Mouse (Mus musculus): ENCODE data around the gene Cd6.

DNA sequence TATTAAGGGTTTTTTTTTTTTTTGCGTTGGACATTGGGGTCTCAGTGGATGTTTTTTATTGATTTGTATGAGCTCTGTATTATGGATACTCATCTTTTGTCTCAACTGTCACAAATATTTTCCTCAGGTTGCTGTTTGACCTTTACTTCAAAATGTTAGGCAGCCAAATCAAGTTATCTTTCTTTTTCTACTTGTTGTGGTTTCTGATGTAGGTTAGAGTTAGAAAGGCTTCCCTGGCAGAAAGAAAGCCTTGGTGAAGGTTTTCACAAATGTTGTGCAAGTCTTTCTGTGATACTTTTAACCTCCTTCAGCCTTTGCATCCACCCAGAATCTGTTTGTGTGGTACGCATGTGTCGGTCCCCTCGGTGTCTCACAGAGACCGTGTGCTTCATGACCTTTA is 77.2 kb downstream of the Cd6 start:
- TF ChIP-seq POLR2AphosphoS2 (IDR thresholded peaks at IDR 0.05; ENCODE audit: low read depth, low read length) (no peak), CHD1 (IDR thresholded peaks at IDR 0.05; ENCODE audit: low read depth, low read length) (no peak), CTCF (conservative IDR thresholded peaks at IDR 0.05 in 1 of 2, IDR thresholded peaks at IDR 0.05 in 1 of 2; ENCODE audit: low read depth in 2 of 2, low read length in 2 of 2) (no peak), ETS1 (conservative IDR thresholded peaks at IDR 0.05; ENCODE audit: low read depth, low read length) (no peak), USF2 (conservative IDR thresholded peaks at IDR 0.05; ENCODE audit: low read depth, low read length) (no peak), RAD21 (IDR thresholded peaks at IDR 0.05; ENCODE audit: low read depth, low read length) (no peak), SIN3A (IDR thresholded peaks at IDR 0.05; ENCODE audit: low read length) (no peak), POLR2A (IDR thresholded peaks at IDR 0.05; ENCODE audit: low read depth, low read length) (no peak)

Measured in CH12.LX (cell line).